In the genomic region with DNA sequence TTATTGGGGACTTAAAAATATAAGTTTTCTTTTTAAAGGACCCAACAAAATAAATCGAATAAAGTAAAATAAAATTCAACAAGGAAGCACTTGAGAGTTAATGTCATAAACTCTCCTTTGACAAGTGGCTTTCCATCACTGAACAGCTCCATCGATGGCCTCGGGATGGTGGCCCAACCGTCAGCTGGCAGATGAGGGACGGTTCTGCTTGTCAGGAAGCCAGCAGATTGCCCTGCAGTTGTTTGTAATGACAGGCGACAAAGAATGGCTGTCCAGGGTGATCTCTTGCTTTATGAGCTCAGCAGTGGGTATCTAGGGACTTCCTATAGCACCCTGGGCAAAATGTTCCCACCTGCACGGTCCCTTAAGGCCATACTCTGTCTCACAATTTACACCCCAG, we compare ENCODE assay signal across 18 mouse cellular contexts.
A peak's percentile ranks its signal among the peaks of the same experiment; 100 is the strongest.
DNase-seq lines count a peak whose midpoint lies in the region; ATAC-seq and TF ChIP-seq lines count a peak whose summit lies in the region.
"Had no signal": no experiment of that assay in that cellular context is flagged by ENCODE, and none has a peak within 500 bp of the region (broad histone marks: within the 10 kb centered on the region; RNA-seq: fewer than 3 reads in every experiment).

No protein-coding gene starts in this region.

- TF ChIP-seq POLR2A in lung, adult 2 months (IDR thresholded peaks at IDR 0.05; ENCODE audit: borderline replicate concordance, extremely low read depth, low read depth, low read length) = no peak

- no peak for ATAC-seq in lung, embryonic 14.5 days (ENCODE audit: insufficient read depth)
- ATAC-seq: activated CD4-positive, CD25-positive, alpha-beta regulatory T cell, adult 4 months; forebrain, embryonic 15.5 days; Patski had no signal

- H3K9me3 ChIP-seq in lung, embryonic 14.5 days (ENCODE audit: low read depth, low read length) = no peaks in the 10 kb centered on the region
- H3K9me3 ChIP-seq: embryonic facial prominence, embryonic 12.5 days; forebrain, embryonic 15.5 days; heart, embryonic 13.5 days; hindbrain, embryonic 15.5 days had no signal

- no peak overlapping the region for H3K9ac ChIP-seq in lung, embryonic 14.5 days
- H3K9ac ChIP-seq: embryonic facial prominence, embryonic 12.5 days; forebrain, embryonic 15.5 days; heart, embryonic 13.5 days; hindbrain, embryonic 15.5 days had no signal

- H3K4me2 ChIP-seq in lung, embryonic 14.5 days = no peak overlapping the region
- H3K4me2 ChIP-seq: embryonic facial prominence, embryonic 12.5 days; forebrain, embryonic 15.5 days; heart, embryonic 13.5 days; hindbrain, embryonic 15.5 days had no signal

- no peak for TF ChIP-seq CTCF in lung, embryonic 14.5 days (IDR thresholded peaks at IDR 0.05; ENCODE audit: low read depth)
- no peak for TF ChIP-seq CTCF in lung, adult 2 months (IDR thresholded peaks at IDR 0.05; ENCODE audit: insufficient read depth, low read length)

- H3K4me3 ChIP-seq in lung, embryonic 14.5 days (ENCODE audit: low read depth, low read length) = no peak overlapping the region
- no peak overlapping the region for H3K4me3 ChIP-seq in lung, adult 2 months (replicated peaks; ENCODE audit: extremely low read depth, low read depth, low read length)
- H3K4me3 ChIP-seq: embryonic facial prominence, embryonic 12.5 days; forebrain, embryonic 15.5 days; heart, embryonic 13.5 days; hindbrain, embryonic 15.5 days had no signal

- no peaks in the 10 kb centered on the region for H3K4me1 ChIP-seq in lung, embryonic 14.5 days (ENCODE audit: insufficient read depth)
- H3K4me1 ChIP-seq in lung, adult 2 months (ENCODE audit: control insufficient read depth, insufficient read depth, low read length) = no peaks in the 10 kb centered on the region
- H3K4me1 ChIP-seq: embryonic facial prominence, embryonic 12.5 days; forebrain, embryonic 15.5 days; heart, embryonic 13.5 days; hindbrain, embryonic 15.5 days had no signal

- peak; percentile 47 to 66 for DNase-seq in cerebellum, postnatal 10 days
- DNase-seq in cerebellum, adult 9-10 months = no peak
- peak; percentile 14 for DNase-seq in lung, embryonic 14.5 days
- no peak for DNase-seq in lung, adult 2 months
- peak; percentile 46 for DNase-seq in adrenal gland, postnatal 14 days
- no peak for DNase-seq in kidney, postnatal 36 days
- DNase-seq: cerebellum, adult 18-20 months; cerebellum, postnatal 25 days; gastrocnemius, postnatal 36 days; heart, adult 11 months; heart, postnatal 36 days had no signal

- 42% methylated on average over 7 of the region's 7 CpGs for WGBS in lung, embryonic 14.5 days
- 51% methylated on average over 7 of the region's 7 CpGs for WGBS in lung, adult 2 months

- H3K36me3 ChIP-seq in lung, embryonic 14.5 days (ENCODE audit: insufficient read depth) = no peaks in the 10 kb centered on the region
- H3K36me3 ChIP-seq: embryonic facial prominence, embryonic 12.5 days; forebrain, embryonic 15.5 days; heart, embryonic 13.5 days; hindbrain, embryonic 15.5 days had no signal

- H3K27ac ChIP-seq in lung, embryonic 14.5 days (ENCODE audit: low read depth) = no peak overlapping the region
- H3K27ac ChIP-seq: embryonic facial prominence, embryonic 12.5 days; forebrain, embryonic 15.5 days; heart, embryonic 13.5 days; hindbrain, embryonic 15.5 days had no signal

- no peaks in the 10 kb centered on the region for H3K27me3 ChIP-seq in lung, embryonic 14.5 days (ENCODE audit: insufficient read depth, low read length)
- H3K27me3 ChIP-seq: CH12.LX; embryonic facial prominence, embryonic 12.5 days; forebrain, embryonic 15.5 days; heart, embryonic 13.5 days; hindbrain, embryonic 15.5 days had no signal

Comparison
In these comparisons a context has a peak if more than half of its experiments do, and no peak if none do; other contexts are left out.
1. DNase-seq: peak in cerebellum, postnatal 10 days (2 of 2), lung, embryonic 14.5 days (single experiment) and adrenal gland, postnatal 14 days (single experiment); none in cerebellum, adult 9-10 months (single experiment), lung, adult 2 months (single experiment) and kidney, postnatal 36 days (0 of 2).